Mouse (Mus musculus): ENCODE measurements around the gene Rab44.
A peak's percentile ranks its signal among the peaks of the same experiment; 100 is the strongest.

The Rab44 gene

DNA sequence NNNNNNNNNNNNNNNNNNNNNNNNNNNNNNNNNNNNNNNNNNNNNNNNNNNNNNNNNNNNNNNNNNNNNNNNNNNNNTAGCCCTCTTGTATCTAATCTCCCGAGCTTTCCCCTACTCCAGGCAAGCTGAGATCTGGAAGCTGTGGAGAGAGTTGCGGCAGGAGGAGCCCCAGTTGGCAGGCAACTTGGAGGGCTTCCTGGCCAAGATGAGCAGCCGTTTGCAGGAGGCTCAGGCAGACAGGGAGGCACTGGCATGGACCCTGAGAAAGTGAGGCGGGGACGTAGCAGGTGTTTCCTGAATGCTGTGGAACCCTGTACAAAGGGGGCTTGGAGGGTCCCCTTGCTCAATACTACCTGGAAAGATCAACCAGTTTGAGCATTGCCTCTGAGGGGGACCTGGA, 21.1 kb downstream of the Rab44 start:
- DNase-seq (ENCODE audit: low spot score in 2 of 2), result no peak

DNA sequence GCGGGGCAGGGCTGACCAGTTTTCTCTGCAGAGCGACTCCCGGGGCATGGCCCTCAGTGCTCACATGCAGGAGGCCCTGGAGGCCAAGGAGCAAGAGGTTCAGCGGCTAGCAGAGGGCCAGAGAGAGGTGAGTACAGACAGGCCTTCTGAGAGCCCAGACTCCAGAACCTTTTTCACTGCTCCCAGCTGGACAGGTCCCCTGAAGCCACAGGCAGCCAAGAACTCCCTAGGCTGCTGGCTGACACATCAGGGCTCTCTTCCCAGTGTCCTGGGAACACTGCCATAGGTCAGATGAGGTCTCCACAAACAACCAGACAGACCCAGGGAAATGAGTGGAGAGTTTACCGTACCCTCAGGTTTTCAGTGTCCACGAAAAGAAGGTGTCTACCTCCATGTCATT, 22.3 kb downstream of the Rab44 start:
- no peak for DNase-seq (ENCODE audit: low spot score in 2 of 2)

DNA sequence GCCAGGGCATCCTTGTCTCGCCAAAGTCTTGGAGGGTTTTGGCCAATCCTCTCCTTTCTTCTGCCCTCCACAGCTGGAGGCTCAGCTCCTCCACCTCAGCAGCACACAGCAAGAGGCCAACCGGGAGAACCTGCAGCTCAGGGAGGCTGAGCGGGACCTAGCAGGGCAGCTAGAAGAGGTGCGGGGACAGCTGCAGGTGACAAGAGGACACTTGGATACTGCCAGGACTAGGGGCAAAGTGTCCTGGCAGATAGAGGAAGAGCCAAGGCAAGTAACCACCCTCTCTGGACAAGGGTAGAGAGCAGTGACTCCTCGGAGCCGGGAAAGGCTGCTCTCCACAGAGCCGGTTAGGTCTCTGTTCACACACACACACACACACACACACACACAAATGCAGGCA, 24.0 kb downstream of the Rab44 start:
- no peak for DNase-seq (ENCODE audit: low spot score in 2 of 2)

DNA sequence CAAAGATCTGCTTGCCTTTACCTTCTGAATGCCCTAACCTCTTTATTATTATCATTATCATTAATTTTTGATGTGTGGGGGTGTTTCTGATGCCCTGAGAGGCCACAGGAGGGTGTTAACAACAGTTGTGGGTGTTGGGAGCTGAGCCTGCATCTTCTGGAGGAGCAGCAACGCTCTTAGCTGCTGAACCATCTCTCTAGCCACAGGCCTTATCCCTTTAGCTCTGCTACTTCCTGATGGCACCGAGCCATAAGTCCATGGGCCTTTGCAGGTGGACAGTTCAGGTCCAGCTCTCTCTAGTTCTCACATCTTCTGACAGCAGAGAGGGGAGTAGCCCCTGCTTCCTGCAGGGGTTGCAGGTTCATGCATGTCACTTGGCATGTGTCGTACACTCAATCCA, 27.6 kb downstream of the Rab44 start:
- no peak for DNase-seq (ENCODE audit: low spot score in 2 of 2)

DNA sequence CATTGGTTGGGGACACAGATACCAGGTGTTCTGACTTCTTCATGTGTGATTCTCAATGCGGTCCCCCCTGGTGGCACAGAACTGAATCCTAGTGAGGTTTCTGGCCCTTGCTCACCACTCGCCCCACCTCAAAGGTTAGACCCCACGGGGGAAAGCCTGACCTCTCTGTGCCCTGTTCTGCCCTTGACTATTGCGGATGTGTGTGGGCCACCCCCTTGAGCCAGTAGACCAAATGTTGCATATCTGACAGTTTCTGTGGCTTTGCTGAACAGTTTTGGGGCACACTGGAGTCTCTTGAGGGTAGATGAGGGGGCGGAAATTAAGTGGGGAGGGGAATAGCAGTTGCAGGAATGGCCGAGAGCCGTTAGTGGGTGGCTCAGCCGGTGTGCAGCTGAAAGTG, 29.3 kb downstream of the Rab44 start:
- DNase-seq (ENCODE audit: low spot score in 2 of 2), result no peak

DNA sequence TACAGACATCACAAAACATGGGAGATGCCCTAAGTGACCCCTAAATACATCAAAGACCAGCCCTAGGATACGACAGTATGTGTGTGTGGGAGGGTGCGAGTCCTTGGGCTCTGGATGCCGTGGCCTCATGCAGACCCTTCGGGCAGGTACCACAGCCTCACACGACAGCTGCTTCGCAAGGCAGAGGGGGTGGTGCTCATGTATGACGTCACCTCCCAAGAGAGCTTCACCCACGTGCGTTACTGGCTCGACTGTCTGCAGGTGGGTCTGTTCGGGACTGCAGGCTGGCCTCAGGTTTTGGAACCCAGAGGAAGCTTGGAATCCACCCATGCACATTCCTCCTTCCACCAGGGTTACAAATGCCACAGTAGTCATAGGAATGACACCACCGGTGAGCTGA, 31.2 kb downstream of the Rab44 start:
- no peak for DNase-seq (ENCODE audit: low spot score in 2 of 2)

DNA sequence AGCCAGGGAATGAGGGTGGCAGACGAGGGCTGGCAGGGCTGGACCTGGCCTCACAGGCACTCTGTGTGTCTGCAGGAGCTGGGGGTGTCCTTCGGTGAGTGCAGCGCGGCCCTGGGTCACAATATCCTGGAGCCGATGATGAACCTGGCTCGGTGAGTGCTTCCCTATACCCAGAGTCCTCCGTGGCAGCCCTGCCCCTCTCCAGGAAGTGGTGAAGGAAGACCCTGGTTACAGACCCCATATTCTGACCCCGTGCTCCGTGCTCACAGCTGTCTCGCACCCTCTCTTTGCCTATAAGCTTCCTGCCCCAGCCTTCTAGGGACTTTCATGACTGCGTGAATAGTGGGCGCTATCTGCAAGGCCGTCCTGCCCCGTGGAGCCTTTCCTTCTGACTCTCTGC, 33.3 kb downstream of the Rab44 start:
- no peak for DNase-seq (ENCODE audit: low spot score in 2 of 2)

DNA sequence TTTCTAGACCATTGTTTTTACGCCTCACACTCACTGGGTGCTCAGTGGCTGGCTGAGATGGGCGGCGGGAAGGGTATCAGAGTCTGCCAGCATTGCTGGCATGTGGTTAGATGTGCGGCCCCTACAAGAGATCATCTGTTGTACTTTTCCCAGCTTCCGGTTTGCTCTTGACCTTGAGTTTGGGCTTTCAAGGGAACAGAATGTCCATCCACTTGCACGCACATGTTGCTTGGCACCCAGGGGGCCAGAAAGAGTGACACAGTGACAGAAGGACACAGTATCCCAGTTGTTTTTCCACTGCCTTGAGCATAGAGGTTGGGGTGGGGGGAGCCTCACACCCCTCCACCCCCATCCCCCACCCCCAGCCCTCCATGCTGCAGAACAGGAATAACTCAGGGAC, 33.8 kb downstream of the Rab44 start:
- no peak for DNase-seq (ENCODE audit: low spot score in 2 of 2)

DNA sequence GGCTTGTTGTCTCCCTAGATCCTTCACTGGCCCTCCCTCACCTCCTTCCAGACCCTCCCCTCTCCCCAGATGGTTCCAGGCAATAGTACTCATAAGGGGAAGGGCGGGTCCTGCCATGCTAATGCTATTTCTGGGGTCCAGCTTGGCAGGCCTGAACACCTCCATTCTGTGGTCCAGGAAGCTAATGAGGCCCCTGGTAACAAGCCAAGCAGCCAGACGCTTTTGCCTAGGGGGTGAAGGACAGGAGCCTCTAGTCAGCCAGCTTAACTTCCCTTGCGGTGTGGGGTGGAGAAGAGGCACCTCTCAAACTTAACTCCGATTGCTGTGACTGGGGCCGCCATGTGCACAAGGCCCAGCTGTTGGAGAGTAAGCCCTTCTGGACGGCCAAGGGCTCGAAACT, 35.8 kb downstream of the Rab44 start:
- no peak for DNase-seq (ENCODE audit: low spot score in 2 of 2)

DNA sequence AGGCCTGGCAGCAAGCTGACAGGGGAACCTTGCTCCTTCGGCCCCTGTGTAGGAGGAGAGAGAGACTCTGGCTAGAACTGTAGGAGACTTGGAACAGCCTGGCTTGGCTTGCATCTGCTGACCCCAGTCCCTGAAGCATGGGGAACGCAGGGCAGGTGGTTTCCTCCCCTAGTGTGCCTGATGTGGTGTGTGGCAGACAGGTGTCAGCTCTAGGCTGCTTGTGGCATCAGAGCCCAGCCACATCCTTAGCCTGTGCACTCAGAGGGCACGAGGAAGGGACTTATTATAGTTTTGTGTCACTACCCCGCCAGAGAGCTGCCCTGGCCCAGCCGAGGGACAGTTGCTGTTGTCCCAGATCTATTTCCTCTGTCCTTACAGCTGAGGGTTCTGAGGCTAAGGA, 38.6 kb downstream of the Rab44 start:
- DNase-seq (ENCODE audit: low spot score in 2 of 2), result no peak

DNA sequence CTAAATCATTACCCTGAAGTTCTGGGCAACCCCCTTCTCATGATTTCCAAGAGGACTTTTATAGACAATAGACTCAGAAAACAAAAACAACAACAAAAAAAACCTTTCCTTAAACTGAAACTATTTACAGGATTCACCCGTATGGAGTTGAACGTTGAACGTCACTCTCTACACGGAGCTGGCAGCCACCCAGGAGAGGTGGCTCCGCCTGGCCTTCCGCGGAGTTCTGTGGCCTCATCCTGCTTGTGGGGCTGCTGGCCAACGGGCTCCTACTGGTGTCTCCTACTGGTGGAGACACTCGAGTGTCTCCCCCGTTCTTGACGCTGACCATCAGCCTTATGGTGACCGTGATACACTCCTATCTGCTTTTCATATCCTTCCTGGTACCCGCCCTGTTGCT, 40.3 kb downstream of the Rab44 start:
- no peak for DNase-seq (ENCODE audit: low spot score in 2 of 2)

DNA sequence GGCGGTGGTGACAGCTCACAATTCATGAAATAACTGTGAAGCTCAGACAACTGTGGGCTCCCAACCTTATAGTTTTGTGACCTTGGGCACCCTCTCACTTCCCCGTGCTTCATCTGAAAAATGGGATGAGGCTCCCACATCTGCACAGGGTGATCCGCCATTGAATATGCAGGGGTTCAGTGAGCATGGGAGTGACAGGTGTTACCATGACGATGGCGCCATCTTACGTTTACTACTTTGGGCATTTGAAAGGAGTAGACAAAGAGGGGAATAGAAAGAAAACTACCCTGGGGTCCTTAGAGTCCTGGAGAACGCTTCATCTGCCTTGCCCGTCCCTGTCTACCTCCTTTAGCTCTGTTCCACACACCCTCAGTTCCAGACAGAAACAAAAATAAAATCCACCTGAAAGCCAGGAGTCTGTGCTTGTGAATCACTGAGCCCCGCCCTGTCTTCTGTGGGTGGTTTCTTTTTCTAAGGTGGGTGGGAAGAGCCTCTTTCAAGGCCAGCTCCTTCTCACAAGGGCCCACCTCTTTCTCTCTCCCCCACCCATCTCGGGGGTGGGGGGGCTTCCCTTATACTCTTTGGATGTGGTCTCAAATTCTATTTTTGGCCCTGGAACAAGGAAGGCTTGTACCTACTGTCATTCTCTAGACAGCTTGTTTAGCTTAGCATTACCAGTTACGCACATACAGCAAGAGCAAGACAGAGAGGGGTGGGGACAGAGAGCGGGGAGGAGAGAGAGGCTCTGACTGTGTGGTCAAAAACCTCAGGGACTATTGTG, 41.6 kb downstream of the Rab44 start:
- peak in 1 of 2 experiments; percentile 39 for DNase-seq (ENCODE audit: low spot score in 2 of 2)

DNA sequence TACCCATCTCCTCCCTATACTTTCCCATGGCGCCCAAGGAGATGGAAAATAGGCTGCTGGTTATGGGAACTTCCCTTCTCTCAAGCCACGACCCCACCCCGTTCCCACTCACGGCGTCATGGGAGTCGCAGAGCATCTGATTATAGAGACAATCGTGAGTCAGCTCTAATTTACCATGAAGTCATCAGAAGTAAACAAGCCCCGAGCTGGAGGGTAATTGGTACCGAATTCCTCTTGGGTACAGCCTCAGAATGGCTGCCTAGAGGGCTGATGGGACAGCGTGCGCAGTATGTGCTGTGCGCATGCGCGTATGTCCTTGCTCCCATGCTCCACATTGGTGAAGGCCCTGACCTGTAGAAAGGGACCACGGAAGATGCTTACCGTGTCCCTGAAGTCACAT, 42.5 kb downstream of the Rab44 start:
- no peak for DNase-seq (ENCODE audit: low spot score in 2 of 2)

DNA sequence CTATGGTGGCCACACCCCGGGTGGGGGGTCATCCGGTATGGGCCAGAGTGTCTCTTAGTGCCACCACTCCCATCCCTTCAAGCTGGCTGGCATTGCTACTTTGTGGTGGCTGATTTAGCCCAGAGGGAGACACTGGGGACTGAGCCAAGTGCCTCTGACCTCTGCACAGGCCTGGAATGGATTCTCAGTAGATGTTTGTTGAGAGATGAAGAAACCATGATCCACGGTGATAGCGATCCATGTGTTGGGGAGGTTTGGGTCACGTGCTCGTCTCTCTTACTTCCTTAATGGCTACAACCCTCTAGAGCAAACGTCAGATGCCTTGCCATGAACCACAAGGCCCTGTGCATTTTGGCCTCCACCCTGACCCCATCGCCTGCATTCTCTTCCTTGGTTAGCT, 42.9 kb downstream of the Rab44 start:
- DNase-seq (ENCODE audit: low spot score in 2 of 2), result no peak

DNA sequence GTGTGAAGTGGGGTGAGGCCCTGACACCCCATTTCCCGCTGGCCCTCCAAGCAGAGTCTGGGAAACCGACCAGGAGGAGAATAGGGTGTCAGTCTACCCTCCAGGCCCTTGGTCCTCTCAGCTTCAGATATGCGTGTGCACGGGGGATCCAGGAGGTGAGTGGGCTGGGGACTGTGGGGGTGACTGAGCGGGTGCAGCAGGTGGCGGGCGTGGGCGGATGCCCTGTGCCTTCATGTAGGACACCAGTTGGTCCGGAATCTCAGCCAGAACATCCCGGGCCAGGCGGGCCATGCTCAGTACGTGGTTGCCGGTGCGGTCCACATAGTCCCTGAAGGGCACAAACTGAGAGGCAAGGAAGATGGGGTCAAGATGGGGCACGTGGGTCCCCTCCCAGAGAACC, 45.0 kb downstream of the Rab44 start:
- DNase-seq (ENCODE audit: low spot score in 2 of 2), result no peak

DNA sequence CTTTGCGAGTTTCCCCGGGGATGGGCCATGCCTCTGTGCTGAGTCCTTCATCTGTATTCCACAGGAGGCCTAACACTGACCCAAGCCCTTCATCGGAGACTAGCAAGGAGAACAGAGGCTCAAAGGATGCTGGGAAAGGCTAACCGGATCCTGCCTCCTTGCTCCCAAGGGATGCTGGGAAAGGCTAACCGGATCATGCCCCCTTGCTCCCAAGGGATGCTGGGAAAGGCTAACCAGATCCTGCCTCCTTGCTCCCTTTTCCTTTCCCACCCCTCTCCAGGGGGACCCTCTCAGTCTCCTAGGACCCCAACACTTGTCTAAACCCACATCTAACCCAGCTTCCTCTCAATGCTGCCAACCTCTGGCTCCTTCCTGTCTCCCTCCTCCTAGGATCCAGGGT, 45.4 kb downstream of the Rab44 start:
- no peak for DNase-seq (ENCODE audit: low spot score in 2 of 2)

DNA sequence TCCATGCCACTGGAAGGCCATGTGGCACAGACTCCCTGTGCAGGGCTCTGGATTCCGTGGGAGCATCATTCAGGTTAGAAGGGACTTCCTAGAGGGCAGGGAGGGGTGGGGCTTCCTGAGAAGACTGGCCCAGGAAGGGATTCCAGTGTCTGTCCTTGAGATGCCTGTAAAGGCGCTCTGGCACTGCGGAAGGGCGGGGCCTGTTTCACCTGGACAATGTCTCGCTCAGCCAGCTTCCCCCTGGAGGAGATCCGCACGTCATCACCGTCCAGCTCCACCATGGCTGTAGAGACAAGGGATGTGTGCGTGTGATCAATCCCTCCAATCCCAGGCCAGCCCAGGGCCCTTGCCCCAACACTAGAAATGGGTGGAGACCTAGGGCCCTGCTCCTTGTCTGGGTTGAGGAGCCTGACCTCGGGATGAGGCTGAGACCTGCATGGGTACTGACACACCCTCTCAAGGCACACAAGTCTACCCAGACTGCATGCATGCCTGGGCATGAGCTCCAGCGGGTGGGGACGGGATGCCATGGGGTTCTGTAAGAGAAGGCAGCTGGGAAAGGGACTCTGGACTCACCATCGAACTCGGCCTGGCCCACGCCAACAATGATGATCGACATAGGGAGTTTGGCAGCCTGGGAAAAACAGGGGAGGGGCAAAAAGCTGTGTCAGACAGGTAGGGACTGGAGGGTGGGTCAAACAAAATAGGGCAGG, 46.0 kb downstream of the Rab44 start:
- DNase-seq (ENCODE audit: low spot score in 2 of 2), result no peak

DNA sequence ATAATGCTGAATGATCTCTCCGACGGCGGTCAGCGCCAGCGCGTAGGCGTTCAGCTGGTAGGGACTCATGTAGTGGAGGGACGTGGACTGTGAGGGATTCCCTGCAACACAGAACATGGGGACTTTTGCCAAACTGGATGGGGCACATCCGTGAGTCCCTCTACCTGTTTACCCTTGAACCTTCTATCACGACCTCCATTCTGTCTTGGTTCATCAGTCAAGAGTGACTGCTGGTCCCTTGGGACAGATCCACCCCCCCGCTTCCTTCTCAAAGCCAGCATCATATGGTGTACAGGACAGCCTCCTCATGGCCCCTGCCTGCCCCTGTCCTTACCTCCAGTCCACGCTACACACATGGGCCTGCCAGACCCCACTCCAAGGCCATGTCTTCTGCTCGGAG, 48.4 kb downstream of the Rab44 start:
- no peak for DNase-seq (ENCODE audit: low spot score in 2 of 2)

DNA sequence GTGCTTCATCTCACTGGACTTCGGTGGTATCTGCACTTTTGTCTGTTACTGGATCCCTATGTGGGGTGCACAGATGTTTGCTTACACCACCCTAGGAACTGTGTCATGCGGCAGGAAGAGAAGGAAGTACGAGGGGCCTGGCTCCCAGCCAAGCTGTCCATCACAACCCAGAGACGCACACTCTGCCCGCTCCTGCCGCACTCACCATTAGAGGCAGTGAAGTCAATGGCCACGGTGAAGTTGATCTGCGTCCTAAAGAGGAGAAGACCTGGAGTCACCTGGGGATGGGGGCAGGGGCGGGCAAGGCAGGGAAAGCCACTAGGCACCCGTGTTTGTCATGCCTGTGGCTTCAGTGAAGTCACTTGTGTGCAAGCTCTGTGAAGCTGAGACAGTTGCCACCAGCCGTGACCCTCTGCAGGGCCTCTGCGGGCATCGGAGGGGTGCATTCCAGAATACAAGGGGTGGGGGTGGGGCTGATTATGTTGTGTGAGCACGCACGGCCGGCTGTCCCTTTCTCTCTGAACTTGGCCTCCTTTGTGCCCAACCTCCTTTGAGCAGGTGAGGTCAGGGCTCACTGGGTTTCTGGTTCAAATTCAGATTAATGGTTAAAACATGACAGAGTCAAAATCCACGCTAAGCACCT, 50.6 kb downstream of the Rab44 start:
- no peak for DNase-seq (ENCODE audit: low spot score in 2 of 2)

DNA sequence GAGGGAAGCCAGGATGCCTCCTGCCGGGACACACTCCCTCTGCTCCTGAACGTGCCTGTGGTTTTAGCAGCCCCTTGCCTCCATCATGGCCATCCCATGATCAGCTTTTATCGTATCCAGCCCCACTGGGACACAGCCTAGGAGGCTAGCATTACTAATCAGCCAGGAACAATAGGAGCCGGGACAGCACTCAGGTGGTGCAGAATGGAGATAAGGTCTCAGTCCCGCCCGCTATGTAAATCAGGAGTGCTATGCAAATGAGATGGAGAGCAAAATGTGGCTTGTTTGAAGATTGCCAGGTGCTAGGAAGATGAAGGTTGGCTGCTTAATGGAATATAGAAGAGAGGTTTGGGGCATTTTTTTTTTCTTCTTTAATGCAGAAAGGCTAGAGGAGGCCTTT, 51.5 kb downstream of the Rab44 start:
- no peak for DNase-seq (ENCODE audit: low spot score in 2 of 2)

DNA sequence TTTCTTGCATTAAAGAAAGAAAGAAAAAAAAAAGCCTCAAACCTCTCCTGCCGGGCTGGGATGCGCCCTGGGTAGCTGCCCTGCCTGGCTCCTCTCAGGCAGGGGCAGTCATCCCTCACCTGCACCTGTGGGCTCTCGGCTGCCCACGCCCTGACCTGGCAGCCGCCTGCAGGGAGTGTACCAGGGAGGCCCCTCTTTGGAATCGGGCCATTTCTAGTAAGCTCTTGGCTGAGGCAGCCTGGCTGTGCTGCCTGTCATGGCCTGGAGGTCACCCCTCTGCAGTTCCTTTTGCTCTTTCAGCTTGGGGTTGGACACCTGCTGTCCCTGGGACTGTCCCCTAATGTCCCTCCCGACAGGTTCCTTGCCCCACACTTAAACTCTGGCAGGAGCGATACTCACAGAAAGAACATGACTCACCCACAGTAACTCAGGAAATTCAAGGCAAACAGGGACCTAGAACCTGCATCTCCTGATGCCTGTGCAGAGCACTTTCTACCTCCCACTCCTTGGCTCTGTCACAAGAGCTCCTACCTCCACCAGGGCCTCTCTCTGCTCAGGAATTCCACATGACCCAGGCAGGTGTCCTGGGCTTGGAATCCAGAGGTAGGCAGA, 52.1 kb downstream of the Rab44 start:
- DNase-seq (ENCODE audit: low spot score in 2 of 2), result no peak

DNA sequence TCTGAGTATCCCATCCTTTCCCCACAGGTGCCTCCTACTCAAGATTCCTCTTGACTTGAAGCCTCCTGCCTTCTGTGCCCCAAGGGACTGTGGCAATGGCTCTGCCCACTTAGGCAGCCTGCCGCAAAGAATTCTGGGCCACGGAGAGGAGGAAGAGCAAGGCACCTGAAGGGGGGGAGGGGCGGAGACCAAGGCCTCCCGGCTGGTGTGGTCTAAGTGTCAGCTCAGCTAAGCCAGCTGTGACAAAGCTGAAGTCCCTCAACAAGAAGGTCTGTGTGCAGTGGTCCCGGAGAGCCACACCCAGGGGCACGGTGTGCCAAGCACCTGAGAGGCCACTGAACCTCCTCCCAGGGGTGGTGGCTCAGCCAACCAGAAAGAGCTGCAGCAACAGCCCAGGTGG, 53.4 kb downstream of the Rab44 start:
- no peak for DNase-seq (ENCODE audit: low spot score in 2 of 2)

DNA sequence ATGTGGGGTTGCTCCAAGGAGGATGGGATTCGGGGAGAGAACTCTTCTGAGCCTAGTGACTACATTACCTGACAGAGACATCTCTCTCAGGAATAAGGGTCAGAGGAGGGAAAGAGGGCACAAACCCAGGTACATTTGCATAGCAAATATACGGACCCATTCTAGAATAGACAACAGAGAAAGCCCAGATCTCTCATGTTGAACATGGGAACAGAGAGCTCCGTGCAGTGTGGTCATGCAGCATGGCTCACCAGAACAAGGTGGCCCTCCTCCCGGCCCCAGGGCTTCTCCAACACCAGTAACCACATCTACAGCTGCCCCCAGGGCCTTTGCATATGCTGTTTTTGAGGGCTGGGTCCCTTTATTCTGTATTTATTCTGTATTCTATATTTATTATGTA, 54.5 kb downstream of the Rab44 start:
- DNase-seq (ENCODE audit: low spot score in 2 of 2), result no peak

Measured in frontal cortex, postnatal 25 days (tissue).